Mouse (Mus musculus) gastrocnemius, postnatal 10 days (tissue): Measurements from ENCODE around the gene Rhbdd2. TPM values are rescaled to one million over a fixed set of nuclear protein-coding genes. Genes with fewer than 3 reads are reported as not detected.
"Not testable (repeated sequence)": the region's sequence is repeated elsewhere in the genome, so short reads cannot be mapped to it uniquely, and the experiment has no call there.

Experiments used
- DNase-seq: peaks from one replicate; pipeline ENCODE4 v3.0.0; 2021; ENCODE audit warnings: mixed read lengths
- long read RNA-seq, 2 experiments: library from polyadenylated mRNA; stranded (forward); transcript quantifications; one replicate each; pipeline ENCODE4 v2.0.0; 2021
- total RNA-seq, 2 experiments: library from RNA; stranded (reverse); gene quantifications; 2 replicates each; pipeline ENCODE4 v1.2.3; 2021

Rhbdd2 gene
- total RNA-seq, result 10 to 100 TPM; 10.1 to 11.3 TPM
- long read RNA-seq, experiment 1, full-length matches to known transcripts, result 19 of 23 reads
- long read RNA-seq, experiment 1, partial matches to known transcripts, result 1 of 23 reads
- long read RNA-seq, experiment 1, other reads (novel, unspliced or antisense), result 3 of 23 reads
- long read RNA-seq, experiment 2, full-length matches to known transcripts, result 20 of 21 reads
- long read RNA-seq, experiment 2, partial matches to known transcripts, result 0 of 21 reads
- long read RNA-seq, experiment 2, other reads (novel, unspliced or antisense), result 1 of 21 reads

GRCm38 (mm10) chr5:135632117-135632796 is at the start of gene Rhbdd2:
TSS of gene Rhbdd2 (plus strand) at chr5:135632618.
- DNase-seq, result peak; percentile 97

DNA sequence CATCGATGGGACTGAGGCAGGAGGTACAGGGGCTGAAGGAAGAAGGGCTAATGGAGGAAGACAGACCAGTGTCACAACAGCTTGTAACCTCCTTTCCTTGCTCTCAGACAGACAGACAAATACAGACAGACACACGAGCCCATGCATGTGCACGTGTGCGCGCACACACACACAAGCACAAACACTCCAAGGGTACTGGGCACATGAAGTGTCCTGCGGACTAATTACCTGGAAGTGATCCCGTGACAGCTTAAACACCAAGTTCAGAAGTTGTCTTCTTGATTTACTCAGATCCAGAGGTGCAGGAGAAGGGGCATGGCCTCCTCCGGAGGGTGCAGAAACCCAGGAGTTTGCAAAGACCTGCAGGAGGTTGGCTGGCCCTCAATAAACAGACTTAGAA is 46.7 kb upstream of the Rhbdd2 start:
- DNase-seq, result no peak

DNA sequence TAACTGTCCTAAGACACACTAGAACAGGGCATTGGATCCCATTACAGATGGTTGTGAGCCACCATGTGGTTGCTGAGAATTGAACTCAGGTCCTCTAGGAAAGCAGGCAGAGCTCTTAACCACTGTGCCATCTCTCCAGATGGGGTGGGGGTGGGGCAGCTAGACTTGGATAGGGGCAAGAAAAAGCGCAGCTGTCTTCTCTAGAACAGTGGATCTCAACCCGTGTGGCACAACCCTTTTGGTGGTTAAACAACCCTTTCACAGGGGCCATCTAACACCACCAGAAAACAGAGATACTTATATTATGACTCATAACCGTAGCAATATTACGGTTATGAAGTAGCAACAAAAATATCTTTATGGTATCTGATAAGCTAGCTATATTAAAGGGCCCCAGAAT is 44.7 kb upstream of the Rhbdd2 start:
- DNase-seq, result no peak

GRCm38 (mm10) chr5:135589996-135590784 is 42.2 kb upstream of the Rhbdd2 start:
- no peak for DNase-seq

- not testable (repeated sequence) for DNase-seq
These were observed 27.8 kb upstream of the Rhbdd2 start for GRCm38 (mm10) chr5:135604643-135605042.

DNA sequence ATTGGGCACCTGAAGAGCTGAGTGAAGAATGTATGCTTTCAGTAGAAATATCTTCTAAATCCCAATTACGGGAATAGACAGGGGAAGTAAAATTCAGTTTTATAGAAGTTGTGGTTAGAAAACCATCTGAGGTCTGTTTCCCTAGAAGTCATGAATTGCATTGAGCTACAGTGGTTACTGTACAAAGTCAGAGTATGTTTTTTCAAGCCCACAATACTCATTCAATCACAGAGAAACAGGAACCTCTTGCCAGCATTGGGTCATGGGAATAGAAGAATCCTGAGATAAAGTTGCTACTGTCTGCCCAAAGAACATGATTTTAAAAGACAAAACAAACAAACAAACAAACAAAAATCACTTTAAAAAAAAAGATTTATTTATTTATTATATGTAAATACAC is 25.7 kb upstream of the Rhbdd2 start:
- DNase-seq, result not testable (repeated sequence)

- no peak for DNase-seq
These were observed 24.8 kb upstream of the Rhbdd2 start for GRCm38 (mm10) chr5:135607581-135607980.

GRCm38 (mm10) chr5:135609794-135610193 is 22.6 kb upstream of the Rhbdd2 start:
- DNase-seq, result no peak

DNA sequence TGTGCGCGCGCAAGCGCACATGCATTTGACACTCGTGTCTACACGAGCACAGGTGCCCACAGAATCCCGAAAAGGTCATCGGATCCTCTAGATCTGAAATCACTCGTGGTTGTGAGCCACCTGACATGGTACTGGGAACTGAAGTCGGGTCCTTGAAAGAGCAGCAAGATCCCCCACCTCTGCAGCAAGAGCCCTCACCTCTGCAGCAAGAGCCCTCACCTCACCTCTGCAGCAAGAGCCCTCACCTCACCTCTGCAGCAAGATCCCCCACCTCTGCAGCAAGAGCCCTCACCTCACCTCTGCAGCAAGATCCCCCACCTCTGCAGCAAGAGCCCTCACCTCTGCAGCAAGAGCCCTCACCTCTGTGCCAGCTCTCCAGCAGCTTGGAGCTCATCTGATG is 12.7 kb upstream of the Rhbdd2 start:
- DNase-seq, result not testable (repeated sequence)

DNA sequence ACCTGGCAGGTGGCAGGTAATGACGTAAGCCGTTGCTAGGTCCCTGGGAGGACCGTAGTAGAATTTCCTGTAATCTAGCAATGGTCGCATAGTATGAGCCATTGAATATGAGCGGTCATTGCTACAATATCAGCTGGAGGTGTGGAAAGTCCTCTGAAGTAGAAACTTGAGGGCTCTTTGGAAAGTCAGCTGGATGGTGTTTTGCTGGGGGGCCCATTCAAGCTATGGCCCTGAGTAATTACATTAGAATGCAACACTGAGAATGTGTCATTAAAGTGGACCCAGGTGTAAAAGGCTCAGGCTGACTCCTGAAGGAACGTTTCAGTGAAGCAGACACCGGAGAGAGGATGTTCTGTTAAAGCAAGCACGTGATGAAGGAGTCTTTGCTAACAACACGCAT is 11.9 kb upstream of the Rhbdd2 start:
- no peak for DNase-seq

GRCm38 (mm10) chr5:135621725-135622124 is 10.7 kb upstream of the Rhbdd2 start:
- no peak for DNase-seq

- no peak for DNase-seq
These were observed 9.3 kb upstream of the Rhbdd2 start for GRCm38 (mm10) chr5:135623006-135623563.

GRCm38 (mm10) chr5:135628916-135629315 is 3.5 kb upstream of the Rhbdd2 start:
- no peak for DNase-seq

DNA sequence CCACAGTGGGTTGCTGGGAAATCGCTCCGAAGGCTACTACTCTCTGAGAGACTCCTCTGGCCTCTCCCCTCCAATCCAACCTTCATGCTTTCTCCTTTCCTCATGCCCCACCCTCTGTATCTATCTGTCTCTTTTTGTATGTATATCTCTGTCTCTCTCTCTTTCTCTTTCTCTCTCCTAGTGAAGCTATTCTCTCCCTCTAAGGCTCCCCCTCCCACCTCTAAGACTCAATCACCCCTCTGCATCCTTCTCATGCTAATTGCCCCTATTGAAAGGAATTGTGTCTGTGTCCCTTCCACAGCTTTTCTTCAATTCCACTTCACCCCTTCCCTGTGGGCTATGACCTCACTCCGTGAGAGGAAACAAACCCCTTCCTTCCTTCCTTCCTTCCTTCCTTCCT is 3.0 kb upstream of the Rhbdd2 start:
- no peak for DNase-seq

DNA sequence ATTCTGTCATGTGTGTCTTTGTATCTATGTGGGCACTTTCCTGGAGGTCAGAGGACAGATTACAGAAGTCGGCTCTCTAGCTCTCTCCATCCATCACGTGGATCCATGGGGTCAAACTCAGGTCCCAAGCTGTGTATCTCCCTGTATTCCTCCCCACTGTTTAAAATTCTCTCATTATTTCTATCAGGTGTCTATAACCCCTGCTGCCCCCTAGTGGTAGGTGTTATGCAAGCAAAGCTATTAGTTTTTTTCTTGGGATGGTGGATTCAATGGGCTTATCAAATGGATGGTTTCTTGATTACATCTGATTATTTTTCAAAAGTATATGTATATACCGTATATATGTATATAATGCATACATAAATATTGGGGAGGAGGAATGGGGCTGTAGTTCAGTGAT is 1.8 kb upstream of the Rhbdd2 start:
- DNase-seq, result peak; percentile 58

DNA sequence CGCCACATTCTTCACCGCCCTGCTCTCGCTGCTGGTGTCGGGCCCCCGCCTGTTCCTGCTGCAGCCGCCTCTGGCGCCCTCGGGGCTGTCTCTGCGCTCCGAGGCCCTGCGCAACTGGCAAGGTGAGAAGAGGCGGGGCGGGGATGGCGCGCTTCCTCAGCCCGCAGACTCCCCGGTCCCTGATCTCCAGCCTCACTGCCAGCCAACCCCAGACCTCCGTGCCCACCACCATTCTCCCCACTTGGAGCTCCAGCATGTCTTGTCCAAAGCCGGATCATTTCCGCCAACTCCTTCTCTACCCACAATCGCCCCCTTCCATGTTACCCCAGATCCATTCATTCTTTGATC is 353 bp downstream of the Rhbdd2 start:
- no peak for DNase-seq

GRCm38 (mm10) chr5:135639760-135640458 is 7.5 kb downstream of the Rhbdd2 start:
- DNase-seq, result no peak

- DNase-seq, result no peak
These were observed 8.0 kb downstream of the Rhbdd2 start for GRCm38 (mm10) chr5:135640459-135640789.

- no peak for DNase-seq
These were observed 8.6 kb downstream of the Rhbdd2 start for GRCm38 (mm10) chr5:135641028-135641427.

DNA sequence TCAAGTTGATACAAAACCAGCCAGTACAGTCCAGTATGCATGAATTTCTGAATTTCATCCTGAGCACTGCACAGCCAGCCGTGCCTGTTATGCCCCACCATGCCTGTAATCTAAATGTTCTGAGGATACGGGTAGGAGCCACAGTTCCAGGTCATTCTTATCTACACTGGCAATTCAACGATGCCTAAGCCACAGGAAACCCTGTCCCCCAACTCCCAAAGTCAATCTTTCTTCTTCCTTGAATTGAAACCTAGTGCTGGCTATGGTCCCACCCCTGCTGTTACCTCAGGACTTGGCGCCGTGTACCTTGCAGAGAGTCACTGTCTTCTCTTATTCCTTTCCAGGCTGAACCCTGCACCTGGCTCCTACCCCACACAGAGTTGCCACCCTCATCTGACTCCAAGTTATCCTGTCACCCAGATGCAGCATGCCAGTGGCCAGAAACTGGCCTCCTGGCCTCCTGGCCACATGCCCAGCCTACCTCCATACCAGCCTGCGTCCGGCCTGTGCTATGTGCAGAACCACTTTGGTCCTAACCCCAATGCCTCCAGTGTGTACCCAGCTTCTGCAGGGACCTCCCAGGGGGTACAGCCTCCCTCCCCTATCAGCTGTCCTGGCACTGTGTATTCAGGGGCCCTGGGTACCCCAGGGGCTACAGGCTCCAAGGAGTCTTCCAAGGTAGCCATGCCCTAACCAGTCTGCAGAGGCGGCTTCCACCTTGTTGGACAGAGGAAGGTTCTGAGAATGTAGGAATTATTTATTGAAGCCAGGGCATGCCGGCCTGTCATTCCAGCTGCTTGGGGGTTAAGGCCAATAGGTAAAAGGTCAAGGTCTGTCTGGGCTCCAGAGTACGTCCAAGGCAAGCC is 10.5 kb downstream of the Rhbdd2 start:
- DNase-seq, result no peak

DNA sequence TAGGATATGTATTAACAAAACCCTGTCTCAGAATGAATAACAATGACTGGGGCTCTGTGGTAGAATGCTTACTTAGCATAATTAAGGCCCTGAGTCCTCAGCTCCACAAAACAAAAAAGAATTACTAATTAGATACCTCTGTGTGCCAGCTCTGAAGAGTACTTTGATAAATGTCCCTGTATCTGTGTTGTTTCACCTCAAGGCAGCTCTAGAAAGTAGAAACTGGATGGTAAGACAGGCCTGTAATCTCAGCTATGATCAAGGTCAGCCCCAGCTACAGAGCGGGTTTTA is 11.1 kb downstream of the Rhbdd2 start:
- DNase-seq, result no peak

DNA sequence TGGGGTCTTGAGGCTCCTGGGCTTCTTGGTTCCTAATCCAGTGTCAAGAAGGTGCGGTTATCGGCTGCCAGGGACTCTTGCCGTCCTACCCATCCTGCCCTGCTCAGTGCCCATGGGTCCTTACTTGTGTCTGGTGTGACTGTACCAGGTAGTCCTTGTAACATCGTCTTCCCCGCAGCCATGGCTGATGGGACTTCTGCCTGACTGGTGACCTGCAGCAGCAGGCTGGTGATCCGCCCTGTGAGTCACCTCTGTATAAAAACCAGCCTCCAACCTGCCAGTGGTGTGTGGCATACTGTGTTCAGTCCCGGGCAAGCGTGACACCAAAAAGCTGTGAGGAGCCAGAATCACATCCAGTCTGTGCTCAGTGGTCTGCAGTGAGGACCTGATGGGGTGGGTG is 11.5 kb downstream of the Rhbdd2 start:
- no peak for DNase-seq
